Mouse (Mus musculus) myocyte (in vitro differentiated cells): ENCODE measurements around the gene Mus81. TPM values are rescaled to one million over a fixed set of nuclear protein-coding genes. Genes with fewer than 3 reads are reported as not detected.

Experiments
- H3K27me3 ChIP-seq: one replicate; pipeline ENCODE4 v1.6.1; 2011; ENCODE audit not compliant: control insufficient read depth, insufficient read depth, insufficient read length
- H3K36me3 ChIP-seq: one replicate; pipeline ENCODE4 v1.6.1; 2011; ENCODE audit not compliant: control insufficient read depth, insufficient read depth
- H3K4me2 ChIP-seq: one replicate; pipeline ENCODE4 v1.6.1; 2011; ENCODE audit warnings: low read depth, control low read depth
- H3K4me3 ChIP-seq: one replicate; pipeline ENCODE4 v1.5.1; 2011; ENCODE audit warnings: mild to moderate bottlenecking, control low read depth, moderate library complexity
- H3K79me2 ChIP-seq: one replicate; pipeline ENCODE4 v1.6.1; 2011; ENCODE audit not compliant: control insufficient read depth, insufficient read depth
- H3ac ChIP-seq: one replicate; pipeline ENCODE4 v1.6.1; 2011; ENCODE audit not compliant: control insufficient read depth, insufficient read length
- MAX ChIP-seq: IDR thresholded peaks from one replicate; pipeline ENCODE4 v1.6.1; 2011; ENCODE audit warnings: low read depth, mild to moderate bottlenecking, control low read depth
- MYOD1 ChIP-seq, 3 experiments: IDR thresholded peaks; one replicate each; pipeline ENCODE4 v1.6.1; 2011; ENCODE audit warnings: control low read depth in 2 of 3, low read depth in 2 of 3, mild to moderate bottlenecking in 2 of 3, moderate library complexity in 1 of 3; ENCODE audit not compliant: insufficient read length in 2 of 3, control insufficient read depth in 1 of 3
- POLR2A ChIP-seq: IDR thresholded peaks from one replicate; pipeline ENCODE4 v1.6.1; 2011; ENCODE audit warnings: low read depth, mild to moderate bottlenecking, control low read depth, moderate library complexity; ENCODE audit not compliant: insufficient read length
- SRF ChIP-seq: IDR thresholded peaks from one replicate; pipeline ENCODE4 v1.6.1; 2011; ENCODE audit warnings: low read depth; ENCODE audit not compliant: control insufficient read depth, insufficient read length
- TCF3 ChIP-seq: IDR thresholded peaks from one replicate; pipeline ENCODE4 v1.6.1; 2011; ENCODE audit warnings: low read depth, control low read depth; ENCODE audit not compliant: insufficient read length
- polyA plus RNA-seq: library from polyadenylated mRNA; unstranded; fragments of >200 nt; fragmentation: generic; extraction: Trizol; gene quantifications from one replicate; pipeline ENCODE4 v1.2.1, GENCODE M21; 2012; ENCODE audit warnings: missing spikeins

Gene Mus81
- polyA plus RNA-seq, 1 experiment, result 66.4 TPM

DNA sequence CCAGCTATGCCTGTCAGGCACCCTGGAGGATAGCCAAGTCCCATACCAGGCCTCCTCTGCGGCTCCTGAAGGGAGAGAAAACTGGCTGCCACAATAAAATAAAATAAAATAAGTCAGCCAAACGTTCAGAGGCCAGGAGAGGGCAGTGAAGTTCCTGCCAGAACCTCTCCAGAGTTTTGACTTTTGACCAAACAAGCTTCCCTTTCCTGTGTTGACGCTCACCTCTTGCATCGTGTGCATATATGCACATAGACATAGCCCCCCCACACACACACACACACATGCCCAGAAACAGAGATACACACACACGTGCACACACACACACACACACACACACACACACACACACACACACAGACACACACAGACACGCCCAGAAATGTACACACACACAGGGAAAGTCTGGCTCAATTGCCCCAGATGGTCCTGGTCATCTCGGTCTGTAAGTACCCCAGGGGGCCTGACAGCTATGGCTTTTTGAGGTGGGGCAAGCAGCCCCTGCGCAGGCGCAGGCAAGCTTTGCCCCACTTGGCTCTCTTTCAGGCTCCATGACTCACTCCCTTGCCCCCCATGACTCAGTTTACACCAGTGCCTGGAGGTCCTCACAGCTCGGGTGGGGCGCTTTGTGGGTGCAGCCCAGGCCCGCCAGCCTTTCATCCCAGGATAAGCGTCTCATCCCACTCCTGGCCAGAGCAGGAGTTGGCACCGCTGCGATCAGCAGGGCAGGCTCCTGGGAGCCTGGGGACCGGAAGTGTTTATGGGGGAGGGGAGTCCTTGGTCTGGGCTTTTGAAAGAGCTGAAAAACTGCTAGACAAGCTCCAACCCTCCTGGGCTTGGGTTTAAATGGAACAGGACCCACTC, 55.0 kb downstream of the Mus81 start:
- H3K4me2 ChIP-seq, result peak overlapping the region; percentile 88
- no peaks in the 10 kb centered on the region for H3K36me3 ChIP-seq
- no peaks in the 10 kb centered on the region for H3K27me3 ChIP-seq
- H3K79me2 ChIP-seq, result no peaks in the 10 kb centered on the region
- no peak for TF ChIP-seq TCF3
- TF ChIP-seq POLR2A, result no peak
- TF ChIP-seq MAX, result no peak
- TF ChIP-seq SRF, result no peak
- TF ChIP-seq MYOD1 (IDR thresholded peaks at IDR 0.05; ENCODE audit: control insufficient read depth in 1 of 3, insufficient read length in 2 of 3, low read depth in 2 of 3), result peak in 1 of 3 experiments; percentile 5
- H3K4me3 ChIP-seq, result peak overlapping the region; percentile 1
- no peak overlapping the region for H3ac ChIP-seq

Other genes with a start within 250 kb of the Mus81 start
- 6.5 TPM for gene Pacs1, start 215.3 kb downstream of the Mus81 start, polyA plus RNA-seq
- gene Sf3b2, start 192.9 kb downstream of the Mus81 start, polyA plus RNA-seq, result 109 TPM
- 0.05 TPM for gene Gal3st3, start 190.1 kb downstream of the Mus81 start, polyA plus RNA-seq
- not detected for gene Catsper1, start 152.7 kb downstream of the Mus81 start, polyA plus RNA-seq
- 28.0 TPM for gene Cst6, start 138.8 kb downstream of the Mus81 start, polyA plus RNA-seq
- 52.9 TPM for gene Eif1ad, start 121.7 kb downstream of the Mus81 start, polyA plus RNA-seq
- 337 TPM for gene Banf1, start 121.2 kb downstream of the Mus81 start, polyA plus RNA-seq
- 55.6 TPM for gene Sart1, start 99.7 kb downstream of the Mus81 start, polyA plus RNA-seq
- gene Tsga10ip, start 85.9 kb downstream of the Mus81 start, polyA plus RNA-seq, result 0.37 TPM
- 481 TPM for gene Drap1, start 63.4 kb downstream of the Mus81 start, polyA plus RNA-seq
- 69.9 TPM for gene AI837181, start 63.3 kb downstream of the Mus81 start, polyA plus RNA-seq
- 15.4 TPM for gene Fosl1, start 40.9 kb downstream of the Mus81 start, polyA plus RNA-seq
- 10.7 TPM for gene Ccdc85b, start 30.5 kb downstream of the Mus81 start, polyA plus RNA-seq
- gene Fibp, start 27.8 kb downstream of the Mus81 start, polyA plus RNA-seq, result 122 TPM
- 7.2 TPM for gene Ctsw, start 19.9 kb downstream of the Mus81 start, polyA plus RNA-seq
- 81.3 TPM for gene Efemp2, start 14.4 kb downstream of the Mus81 start, polyA plus RNA-seq
- 948 TPM for gene Cfl1, start 2.1 kb upstream of the Mus81 start, polyA plus RNA-seq
- 0.17 TPM for gene 1700020D05Rik, start 15.4 kb upstream of the Mus81 start, polyA plus RNA-seq
- gene Snx32, start 22.1 kb upstream of the Mus81 start, polyA plus RNA-seq, result 7.8 TPM
- gene Ovol1, start 72.2 kb upstream of the Mus81 start, polyA plus RNA-seq, result not detected
- 3.2 TPM for gene Ap5b1, start 79.6 kb upstream of the Mus81 start, polyA plus RNA-seq
- gene Rnaseh2c, start 113.5 kb upstream of the Mus81 start, polyA plus RNA-seq, result 31.9 TPM
- gene Kat5, start 121.8 kb upstream of the Mus81 start, polyA plus RNA-seq, result 37.1 TPM
- 58.0 TPM for gene Rela, start 149.1 kb upstream of the Mus81 start, polyA plus RNA-seq
- gene Sipa1, start 175.3 kb upstream of the Mus81 start, polyA plus RNA-seq, result 14.4 TPM
- 19.0 TPM for gene Map3k11, start 200.3 kb upstream of the Mus81 start, polyA plus RNA-seq
- 34.9 TPM for gene Pcnx3, start 200.5 kb upstream of the Mus81 start, polyA plus RNA-seq
- 0.12 TPM for gene Kcnk7, start 216.0 kb upstream of the Mus81 start, polyA plus RNA-seq
- gene Ehbp1l1, start 237.9 kb upstream of the Mus81 start, polyA plus RNA-seq, result 97.4 TPM
- gene Fam89b, start 241.3 kb upstream of the Mus81 start, polyA plus RNA-seq, result 77.4 TPM